Mouse (Mus musculus) lung, adult 18-20 months (tissue): ENCODE measurements around the gene Zfp62.
"Not testable (repeated sequence)": the region's sequence is repeated elsewhere in the genome, so short reads cannot be mapped to it uniquely, and the experiment has no call there.

Source experiments
- DNase-seq, 2 experiments: peaks; one replicate each; pipeline ENCODE4 v3.0.0; 2022; ENCODE audit warnings: mixed read lengths in 2 of 2

The Zfp62 gene

DNA sequence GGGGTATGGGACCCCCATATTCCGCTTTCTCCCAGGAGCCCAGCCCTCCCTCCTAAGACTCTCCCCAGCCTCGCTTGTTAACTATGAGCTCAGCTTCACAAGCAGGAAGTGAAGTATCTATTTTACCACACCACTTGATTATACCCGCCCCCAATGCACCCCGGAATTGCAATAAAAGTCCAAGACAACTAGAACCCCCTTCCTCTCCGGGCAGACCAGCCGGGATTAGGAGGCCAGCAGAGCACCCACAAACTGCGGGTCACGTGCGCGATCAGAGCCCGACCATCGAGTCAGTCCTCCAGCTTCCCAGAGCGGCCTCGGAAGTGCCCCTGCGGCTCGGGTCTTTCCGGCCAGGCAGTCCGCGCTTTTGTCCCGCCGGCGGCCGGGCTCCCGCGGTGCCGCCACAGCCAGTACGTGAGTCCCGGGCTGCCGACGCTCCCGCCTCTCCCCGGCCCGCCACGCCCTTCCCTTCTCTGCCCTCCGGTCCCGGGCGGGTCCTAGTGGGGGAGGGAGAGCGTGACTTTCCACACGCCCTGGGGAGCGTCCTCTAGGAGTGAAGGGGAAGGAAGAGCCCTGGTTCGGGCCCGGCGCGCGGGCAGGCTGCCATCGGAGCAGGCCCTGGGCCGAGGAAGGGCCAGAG, at the start of gene Zfp62:
Gene Zfp62, plus strand, starts transcription at position 164 of the 640 bp plus-strand sequence.
- peak; percentile 93 to 95 for DNase-seq

DNA sequence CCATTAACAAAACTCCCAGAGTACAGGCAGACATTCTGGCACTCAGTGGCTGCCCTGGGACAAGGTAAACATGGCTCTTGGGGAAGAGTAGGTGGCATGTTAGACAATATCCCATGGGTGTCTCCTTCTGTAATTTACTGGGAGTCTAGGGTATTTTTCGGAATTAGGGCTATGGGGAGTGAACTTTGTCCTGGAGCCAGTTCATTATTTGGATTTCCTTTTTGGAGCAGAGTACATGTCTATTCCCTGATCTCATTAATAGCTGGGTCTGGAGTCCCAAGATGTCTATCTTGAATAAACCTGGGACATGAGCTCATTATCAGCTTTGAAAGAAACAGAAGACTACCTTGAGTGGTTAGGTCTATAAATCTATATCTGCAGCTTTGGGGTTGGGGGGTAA, 49.0 kb upstream of the Zfp62 start, which contains the start of gene Olfr1394:
Gene Olfr1394, plus strand, starts transcription at position 301 of the 400 bp plus-strand sequence.
- no peak for DNase-seq

DNA sequence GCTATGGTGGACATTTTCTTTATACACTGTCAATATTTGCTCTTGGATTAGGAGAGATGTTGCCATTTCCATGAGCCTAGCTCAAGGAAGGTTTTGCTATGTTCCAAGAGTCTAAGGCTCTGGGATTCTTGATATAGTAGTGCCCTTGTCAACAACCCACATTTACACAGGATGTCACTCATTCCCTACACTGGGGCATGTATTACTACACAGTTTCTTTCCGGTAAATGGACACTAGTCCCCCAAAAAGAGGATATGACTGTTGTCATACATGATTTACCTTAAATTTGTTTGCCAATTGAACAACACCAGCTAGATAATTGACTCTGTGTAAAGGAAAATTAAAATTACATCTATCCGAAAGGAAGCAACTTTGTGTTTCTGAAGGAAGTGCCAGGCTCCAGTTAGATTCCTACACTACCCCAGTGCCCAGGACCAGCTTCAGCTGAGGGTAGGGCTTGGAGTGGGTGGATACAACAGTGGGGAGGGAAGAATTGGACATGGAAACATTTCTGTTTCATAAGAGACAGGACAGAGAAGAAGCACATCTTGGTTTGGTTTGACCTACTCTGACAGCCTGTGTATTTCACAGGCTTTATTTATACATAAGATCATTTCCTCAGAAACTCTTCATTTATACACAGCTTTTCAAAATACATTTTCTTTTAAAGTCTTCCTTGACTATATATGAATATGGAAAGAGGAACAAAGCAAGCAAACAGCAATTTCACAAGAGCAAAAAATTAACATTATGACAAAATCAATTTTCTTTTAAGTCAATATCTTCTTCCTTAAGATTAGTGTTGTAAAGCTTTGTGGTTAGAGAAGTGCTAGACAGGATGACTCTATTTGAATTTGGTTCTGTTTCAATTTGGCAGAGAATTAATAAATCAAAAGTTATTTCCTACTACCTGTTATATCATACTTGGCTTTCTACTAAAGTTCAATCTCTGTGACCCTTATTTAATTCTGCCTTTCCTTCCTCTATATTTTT, 46.0 kb upstream of the Zfp62 start:
- DNase-seq: no peak

DNA sequence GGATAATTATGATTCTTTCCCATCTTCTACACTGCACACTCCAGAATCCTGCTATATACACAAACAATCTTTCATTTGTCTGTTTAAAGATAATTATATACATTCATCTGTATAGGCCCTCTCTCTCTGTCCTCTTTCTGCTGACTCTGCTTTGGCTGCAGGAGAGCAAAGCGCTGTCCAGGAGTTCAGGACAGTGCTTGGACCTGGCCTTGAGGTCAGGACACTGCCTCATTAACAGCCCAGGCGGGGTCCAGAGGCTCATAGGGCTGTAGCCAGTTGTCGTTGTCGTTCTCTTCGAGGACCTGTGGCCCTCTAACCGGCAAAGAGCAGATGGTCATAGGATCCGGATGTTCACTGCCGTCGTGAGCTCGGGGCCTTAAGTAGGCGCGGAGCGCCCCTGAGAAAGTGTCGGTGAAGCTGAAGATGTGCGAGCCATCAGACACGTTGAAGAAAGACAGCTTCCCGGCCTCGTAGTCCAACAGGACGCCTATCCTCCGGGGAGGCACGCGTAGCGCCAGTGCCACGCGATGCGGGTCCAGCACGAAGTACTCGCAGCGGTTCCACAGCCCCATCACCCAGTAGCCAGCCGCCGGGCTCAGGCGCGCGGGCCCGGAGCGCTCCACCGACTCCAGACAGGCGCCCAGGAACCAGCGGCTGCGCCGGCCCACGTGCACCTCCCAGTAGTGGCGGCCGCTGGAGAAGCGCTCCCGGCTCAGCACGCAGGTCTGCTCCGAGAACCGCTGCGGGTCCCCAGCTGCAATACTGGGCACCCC, 34.1 kb upstream of the Zfp62 start:
- DNase-seq: no peak

DNA sequence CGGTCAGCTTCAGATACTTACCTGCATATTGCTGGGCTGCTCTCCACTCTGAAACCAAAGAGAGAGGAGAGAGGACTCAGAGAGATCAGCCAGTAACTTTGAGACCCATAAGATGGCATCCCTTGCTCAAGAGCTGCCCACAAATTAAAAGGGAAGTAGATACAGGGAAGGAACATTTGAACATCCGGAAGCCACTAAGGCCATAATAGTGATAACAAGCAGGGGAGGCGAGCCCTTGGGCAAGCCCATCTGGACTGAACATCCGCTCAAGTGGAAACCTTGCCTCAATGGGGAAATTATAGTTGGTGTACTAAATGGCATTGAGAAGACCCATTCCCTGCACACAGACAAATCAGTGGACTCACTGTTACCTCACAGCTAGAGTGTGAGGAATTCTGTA, 32.5 kb upstream of the Zfp62 start:
- DNase-seq: no peak

DNA sequence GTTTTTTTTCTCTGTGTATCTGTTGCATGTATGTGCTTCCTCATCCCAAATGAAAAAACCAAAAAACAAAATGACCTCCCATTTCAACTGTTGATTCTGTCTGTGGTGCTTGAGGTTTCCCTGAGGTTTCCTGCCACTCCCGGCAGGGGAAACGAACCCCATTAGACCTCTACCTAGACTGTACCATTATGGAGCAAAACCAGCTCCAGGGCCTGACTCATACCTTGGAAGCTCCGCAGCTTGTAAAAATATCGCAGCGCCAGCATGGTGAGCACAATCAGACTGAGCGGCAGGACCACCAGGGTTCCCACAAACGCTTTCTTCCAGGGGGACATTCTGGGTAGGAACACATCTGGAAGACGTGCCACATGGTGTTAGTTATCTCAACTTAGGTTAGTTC, 27.7 kb upstream of the Zfp62 start:
- no peak for DNase-seq

DNA sequence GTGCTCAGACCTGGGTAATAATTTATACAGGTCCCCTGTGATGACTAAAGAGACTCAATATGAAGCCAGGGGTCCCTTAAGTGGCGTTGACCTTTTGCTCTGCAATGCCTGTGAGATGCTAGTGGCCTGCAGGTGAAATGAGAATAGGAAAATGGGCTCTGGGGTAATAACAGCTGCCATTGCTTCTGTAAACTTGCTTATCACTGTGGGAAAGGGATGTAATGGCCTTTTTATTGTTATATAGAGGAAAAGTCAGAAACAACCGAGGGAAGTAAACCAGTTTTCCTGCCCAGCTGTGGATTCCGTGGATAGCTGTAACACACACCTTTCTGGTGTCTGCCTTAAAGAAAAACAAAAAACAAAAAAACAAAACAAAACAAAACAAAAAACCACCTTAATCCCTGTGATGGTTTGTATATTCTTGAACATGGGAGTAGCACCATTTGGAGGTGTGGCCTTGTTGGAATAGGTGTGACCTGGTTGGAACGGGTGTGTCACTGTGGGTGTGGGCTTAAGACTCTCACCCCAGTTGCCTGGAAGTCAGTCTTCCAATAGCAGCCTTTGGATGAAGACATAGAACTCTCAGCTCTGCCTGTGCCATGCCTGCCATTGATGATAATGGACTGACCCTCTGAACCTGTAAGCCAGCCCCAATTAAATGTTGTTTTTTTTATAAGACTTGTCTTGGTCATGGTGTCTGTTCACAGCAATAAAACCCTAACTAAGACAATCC, 26.9 kb upstream of the Zfp62 start:
- not testable (repeated sequence) for DNase-seq

DNA sequence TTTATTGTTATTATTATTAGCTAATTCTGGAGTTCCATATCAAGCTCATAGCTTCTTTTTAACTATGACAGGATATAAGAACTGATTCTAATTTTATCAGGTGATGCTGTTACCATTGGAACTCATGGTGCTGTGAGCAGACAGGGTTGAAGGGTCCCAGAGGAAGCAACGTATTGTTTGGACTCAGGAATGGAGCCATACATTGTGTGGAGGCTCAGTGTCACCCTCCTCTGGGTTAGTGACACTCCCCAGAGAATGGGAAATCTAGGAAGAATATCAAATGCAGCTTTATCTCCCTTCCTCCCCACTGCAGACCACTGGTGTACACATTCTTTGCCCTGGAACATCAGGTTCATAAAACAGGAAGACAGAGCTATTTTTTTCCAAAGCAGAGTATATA, 19.9 kb upstream of the Zfp62 start:
- DNase-seq: no peak

DNA sequence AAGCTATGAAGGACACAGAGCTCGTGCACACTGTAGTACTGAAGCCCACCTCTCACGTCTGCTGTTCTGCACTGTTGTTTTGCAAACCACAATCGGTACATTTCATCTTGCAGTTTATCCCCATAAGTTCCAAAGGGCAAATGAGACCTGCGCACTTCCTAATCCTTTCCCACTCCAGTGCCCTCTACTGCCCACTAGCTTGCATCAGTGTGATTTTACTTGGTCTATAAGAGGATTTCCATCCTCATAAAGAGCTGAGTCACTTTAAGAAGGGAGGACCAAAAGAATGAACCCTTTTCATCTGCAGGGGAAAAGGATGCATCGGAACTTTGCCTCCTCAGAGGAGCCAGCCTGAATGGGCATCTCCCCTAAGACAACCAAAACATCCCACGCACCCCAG, 16.6 kb upstream of the Zfp62 start:
- no peak for DNase-seq

DNA sequence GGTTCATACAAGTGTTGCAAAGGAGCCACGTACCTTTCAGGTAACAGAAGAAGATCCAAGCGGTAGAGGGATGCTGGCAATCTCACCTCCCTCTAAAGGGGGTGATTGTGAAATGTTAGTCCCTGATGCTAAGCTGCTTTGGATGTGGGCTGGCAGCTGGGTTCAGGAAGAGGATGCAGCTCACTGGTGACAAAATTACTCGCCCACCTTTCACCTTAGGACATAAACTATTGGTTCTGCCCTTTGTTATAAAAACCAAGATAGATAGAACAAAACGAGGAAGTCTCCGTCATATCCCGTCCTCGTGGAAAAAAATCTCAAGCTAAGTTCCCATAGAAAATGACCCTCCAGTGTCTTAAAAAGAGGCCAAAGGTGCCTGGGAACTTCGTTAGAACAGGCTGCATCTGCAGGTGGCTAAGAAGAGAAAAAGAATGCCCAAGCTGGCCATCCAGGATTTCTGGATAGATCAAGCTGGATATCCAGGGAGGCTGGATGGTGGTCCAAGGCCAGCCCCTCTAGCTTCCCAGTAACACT, 16.1 kb upstream of the Zfp62 start, which contains the start of gene Btnl9:
Gene Btnl9, minus strand, starts transcription at position 205 of the 534 bp plus-strand sequence.
- DNase-seq: no peak

DNA sequence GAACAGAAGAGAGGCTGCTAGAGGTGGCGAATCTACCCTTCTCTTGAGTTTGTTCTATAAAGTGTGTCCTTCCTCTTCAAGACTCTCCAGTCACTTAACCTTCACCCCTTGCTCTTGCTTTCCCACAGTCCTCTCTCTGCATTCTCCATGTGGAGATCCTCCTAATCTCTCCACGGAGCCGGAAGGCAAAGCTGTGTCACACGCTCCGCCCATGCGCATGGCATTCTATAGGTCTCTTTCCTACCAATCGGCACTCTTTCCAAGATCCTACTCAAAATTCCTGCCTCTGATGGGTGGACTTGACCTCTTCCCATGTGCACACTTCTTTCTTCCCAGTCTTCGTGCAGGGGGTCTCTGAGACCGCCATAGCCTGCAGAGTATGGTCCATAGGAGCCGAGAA, 15.4 kb upstream of the Zfp62 start:
- DNase-seq: no peak

DNA sequence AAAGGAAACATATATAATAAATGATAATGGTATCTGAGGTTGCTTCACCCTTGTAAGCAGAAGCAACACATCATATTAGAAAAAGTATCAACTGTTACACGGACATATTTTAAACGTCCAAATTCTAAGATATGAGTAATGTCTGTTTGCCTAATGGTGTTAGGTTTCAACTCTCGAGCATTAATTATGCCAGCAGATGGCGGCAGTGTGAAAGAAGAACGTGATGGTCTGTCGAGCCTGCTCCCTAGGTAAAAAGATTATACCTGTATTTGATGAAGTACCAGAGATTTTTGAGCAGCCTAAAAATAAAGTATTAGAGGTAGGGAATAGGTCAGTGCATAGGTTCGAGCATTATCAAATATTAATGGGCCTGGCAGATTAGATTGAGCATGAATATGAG, 13.4 kb upstream of the Zfp62 start:
- DNase-seq: peak; percentile 51 to 75

DNA sequence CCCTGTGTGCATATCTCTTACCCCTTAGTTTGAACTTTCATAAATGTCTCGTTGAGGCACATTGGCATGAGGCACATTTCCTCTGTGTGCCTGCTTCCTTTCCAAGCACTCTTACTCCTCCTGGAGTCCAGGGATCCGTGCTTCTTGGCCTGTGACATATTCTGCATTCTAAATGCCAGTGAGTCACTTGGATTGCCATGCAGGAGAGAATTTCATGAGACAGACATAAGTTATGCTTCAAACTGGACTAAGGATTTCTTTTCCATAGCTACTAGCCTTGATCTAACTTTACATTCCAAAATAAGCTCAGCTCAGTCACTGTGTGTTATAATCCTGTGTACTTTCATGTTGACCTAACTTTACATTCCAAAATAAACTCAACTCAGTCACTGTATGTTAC, 12.0 kb upstream of the Zfp62 start:
- no peak for DNase-seq

DNA sequence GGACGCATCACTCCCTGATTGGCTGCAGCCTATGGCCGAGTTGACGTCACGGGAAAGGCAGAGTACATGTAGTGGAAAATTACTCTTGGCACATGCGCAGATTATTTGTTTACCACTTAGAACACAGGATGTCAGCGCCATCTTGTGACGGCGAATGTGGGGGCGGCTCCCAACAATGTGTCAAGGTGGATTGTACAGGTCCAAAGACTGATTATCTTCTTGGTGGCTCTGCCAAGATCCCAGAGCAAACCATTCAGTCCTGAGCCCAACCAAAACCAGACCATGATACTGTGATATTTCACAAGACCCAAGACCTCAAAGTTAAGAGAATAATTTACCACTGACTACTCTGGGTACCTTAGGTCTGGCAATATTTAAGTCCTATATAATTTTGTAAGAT, 8.3 kb upstream of the Zfp62 start:
- not testable (repeated sequence) for DNase-seq

DNA sequence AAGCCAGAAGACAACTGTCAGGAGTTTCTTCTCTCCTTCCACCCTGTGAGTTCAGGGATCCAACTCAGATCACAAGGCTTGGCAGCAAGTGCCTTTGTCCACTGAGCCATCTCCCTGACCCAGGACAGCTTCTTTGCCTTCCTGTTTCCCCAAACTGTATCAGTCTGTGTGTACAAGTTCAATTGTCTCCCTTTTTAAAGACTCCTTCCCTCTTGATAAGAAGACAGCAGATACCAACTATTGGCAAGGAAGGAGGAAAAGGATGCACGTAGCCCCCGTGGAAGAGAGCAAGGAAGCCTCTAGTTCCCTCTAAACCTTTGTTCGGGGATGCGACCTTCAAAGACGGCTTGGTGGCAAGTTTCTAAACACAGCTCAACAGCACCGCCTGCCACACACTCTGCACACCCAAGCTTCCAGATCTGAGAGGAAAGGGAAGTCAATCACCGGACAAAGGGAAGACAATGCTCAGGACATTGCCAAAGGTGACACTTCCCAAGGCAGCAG, 7.2 kb upstream of the Zfp62 start:
- peak; percentile 17 to 54 for DNase-seq

DNA sequence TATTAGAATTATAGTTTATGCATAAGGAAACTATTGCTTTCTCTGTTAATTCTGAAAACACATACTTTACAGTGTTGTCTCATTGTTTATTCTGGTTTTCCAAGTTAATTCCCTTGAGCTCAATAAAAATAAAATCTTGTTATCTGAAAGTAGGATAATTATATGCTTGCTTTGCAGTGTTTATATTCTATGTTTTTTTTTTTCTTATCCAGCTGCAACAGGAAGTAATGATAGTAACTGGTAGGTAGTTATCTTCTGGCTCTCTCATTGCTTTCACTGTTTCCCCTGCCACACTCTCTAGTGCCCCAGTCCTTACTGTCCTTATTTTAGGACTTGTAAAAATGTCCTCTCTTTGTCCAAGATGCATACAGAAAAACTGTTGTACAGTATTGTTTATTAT, 2.4 kb upstream of the Zfp62 start:
- DNase-seq: no peak

DNA sequence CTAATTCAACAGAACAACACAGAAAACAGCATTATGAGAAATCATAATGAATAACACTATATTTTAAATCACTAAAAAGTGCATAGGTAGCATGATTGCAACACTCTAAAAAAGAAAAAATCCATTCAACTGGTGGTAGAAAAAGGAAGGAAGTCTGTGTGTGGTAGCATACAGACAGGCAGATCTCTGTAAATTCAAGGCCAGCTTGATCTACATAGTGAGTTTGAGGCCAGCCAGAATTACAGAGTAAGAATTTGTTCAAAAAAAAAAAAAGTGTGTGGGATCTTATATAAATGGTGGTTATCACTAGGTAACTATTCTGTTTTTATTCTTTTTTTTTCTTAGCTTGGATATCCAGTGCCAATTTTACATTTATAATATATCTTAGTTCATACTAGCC, 1.9 kb upstream of the Zfp62 start:
- DNase-seq: no peak

DNA sequence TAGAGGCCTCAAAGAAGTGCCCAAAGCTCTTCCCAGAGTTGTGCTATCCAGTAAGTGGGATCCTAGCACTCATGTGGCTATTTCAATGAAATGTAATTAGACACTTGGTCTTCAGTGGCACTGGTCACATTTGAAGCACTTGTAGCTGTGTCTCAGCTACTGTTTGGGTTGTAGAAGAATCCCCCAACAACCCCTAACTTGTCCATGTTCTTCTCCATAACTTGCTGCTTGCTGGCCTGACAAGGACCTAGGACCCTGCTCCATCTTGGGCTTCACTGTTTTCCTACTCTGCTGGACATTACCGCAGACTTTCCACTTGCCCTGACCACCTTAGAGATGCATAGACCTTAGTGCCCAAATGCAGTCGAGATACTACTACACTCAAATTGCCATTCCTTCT, 1.0 kb upstream of the Zfp62 start:
- DNase-seq: no peak

DNA sequence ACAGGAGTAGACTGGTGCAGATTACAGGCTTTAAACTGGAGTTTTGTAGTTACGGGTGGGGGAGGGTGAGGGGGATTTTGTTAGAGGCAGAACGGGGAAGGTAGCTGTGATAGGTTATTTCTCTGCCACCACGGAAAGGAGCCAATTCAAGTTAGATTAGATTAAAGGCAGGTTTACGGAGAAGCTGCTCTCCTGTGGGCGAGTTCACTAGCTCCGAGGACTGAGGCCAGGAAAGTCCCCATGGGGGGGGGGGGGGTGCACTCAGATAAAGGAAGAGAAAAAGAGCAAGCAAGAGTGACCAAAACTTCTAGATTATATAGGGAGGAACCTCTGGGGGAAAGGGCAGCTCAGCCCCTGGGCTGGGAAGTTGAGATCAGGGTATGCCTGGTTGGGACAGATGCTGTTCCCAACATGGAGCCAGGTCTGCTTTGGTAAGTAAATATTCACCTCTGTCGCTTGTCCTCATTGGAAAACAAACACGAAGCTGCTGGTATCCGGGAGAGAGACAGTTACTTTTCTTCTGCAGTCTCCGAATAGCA, 500 bp upstream of the Zfp62 start:
- DNase-seq: peak in 1 of 2 experiments; percentile 14

DNA sequence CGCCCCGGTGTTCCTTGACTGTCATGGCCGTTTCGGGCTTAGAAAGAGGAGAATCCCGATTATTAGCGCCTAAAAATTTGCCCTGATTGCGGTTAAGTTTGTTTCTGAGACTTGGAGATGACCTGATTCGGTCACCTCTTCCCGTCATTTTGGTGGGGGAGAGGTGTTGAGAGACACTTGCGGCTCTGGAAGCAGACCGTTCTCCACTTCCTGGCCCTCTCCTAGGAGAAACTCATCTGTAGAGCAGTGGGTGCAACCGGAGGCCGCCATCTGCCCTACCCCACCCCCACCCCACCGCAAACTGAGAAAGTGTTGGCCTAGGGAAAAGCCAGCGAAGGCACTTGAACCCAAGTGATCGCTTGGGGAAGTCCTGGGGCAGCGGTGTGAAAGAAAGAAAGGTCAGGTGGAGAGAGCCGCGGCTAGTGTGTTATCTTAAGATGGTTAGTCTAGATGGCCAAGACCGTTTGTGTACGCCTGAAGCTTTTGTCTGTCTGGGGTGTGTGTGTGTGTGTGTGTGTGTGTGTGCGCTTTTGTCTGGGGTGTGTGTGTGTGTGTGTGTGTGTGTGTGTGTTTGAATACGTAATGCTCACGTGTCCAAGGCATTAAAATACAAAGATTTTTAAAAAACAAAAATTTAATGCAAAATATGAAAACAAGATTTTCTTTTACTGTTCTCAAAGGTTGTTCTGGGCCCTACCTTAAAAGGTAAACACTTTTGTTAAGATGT, 842 bp downstream of the Zfp62 start:
- peak; percentile 39 to 40 for DNase-seq

DNA sequence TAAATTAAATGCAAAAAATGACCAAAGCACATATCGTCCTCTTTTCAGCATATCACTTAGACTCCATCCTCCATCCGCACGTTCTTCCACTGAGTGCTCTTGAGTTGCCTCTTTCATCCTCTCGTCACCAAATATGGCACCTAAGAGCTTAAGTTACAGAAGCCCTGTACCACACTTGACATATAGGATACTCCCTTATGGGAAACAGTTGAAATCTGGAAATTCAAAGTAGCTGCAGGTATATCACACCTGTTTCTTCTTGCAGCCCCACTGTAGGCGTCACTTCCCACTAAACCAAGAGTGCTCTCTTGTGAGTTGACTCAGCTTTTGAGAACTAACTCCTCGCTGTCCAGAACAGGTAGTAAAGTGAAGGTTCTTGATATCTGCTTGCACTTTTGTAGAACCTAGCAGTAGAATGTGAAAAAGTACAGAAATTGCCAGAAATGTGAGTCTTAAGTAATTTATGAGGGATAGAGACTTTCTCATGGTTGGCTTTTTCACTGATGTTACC, 2.0 kb downstream of the Zfp62 start:
- DNase-seq: no peak
